Mouse (Mus musculus): Measurements from ENCODE around the gene Cops3.

DNA sequence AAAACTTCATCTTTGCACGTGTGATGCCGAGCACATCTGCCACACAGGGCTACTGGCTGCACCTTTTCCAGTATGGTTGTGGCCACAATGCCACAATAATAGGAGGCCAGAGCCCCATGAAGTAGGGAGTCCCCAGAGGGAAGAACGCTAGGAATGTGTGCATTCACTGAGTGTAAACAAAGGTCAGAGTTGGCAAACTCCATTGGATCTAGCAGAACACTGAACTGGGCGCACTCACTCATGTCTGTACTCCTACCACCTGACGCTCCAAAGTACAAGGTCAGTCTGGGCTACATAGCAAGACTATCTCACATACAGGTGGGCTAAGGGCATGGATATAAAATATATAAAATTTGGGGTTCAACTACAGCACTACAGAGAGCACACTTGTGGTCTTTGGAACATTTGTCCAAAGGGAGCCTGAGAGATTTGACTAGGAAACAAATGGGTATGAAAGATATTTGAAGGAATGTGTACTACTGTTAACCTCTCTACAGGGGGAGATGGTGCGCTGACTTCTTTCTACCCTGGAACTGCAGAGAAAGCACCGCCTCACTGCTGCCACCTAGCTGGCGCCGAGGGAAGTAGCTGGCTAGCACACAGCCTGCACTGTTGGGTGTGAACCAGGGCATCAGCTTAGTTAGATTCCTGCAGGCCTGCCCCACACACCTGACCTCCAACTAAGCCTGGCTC is 61.3 kb downstream of the Cops3 start:
- TF ChIP-seq CTCF (IDR thresholded peaks at IDR 0.05; ENCODE audit: extremely low read depth, insufficient read depth, low read length) (peak; percentile 88), POLR2A (IDR thresholded peaks at IDR 0.05; ENCODE audit: extremely low read depth, insufficient read depth, low read length) (no peak)
